Mouse (Mus musculus) small intestine, adult 2 months (tissue): ENCODE data around the gene Dnajc15.

Experiments
- CTCF ChIP-seq: fragments of 200-500 bp; IDR thresholded peaks from 2 replicates; pipeline ENCODE4 v1.5.1; 2012; ENCODE audit warnings: low read depth, mild to moderate bottlenecking, control low read depth, inconsistent platforms, low read length, moderate library complexity, mixed read lengths; ENCODE audit not compliant: insufficient replicate concordance, insufficient read length; ENCODE audit errors: extremely low read depth
- POLR2A ChIP-seq: fragments of 200-500 bp; IDR thresholded peaks from 2 replicates; pipeline ENCODE4 v1.6.1; 2012; ENCODE audit warnings: low read depth, mild to moderate bottlenecking, control low read depth, inconsistent platforms, low read length, moderate library complexity

GRCm38 (mm10) chr14:77807836-77808235, 67.1 kb downstream of the Dnajc15 start:
- no peak for TF ChIP-seq CTCF
- TF ChIP-seq POLR2A = no peak
